Mouse (Mus musculus): ENCODE measurements around the gene Gpt2. TPM values are rescaled to one million over a fixed set of nuclear protein-coding genes. Genes with fewer than 3 reads are reported as not detected.

Gene Gpt2
- total RNA-seq, 2 experiments from 2014 or later, result 62.7 to 70.0 TPM

GRCm38 (mm10) chr8:85488631-85489030 lies 3.7 kb upstream of the Gpt2 start:
- DNase-seq (ENCODE audit: extremely low spot score in 1 of 2, low spot score in 2 of 2), result no peak
- TF ChIP-seq CTCF (IDR thresholded peaks at IDR 0.05), result no peak
- Histone ChIP-seq H3K4me3 (no peak overlapping the region), H3K27ac (no peak overlapping the region)
- intact Hi-C loops (cut with DNase I), result no loop called here

DNA sequence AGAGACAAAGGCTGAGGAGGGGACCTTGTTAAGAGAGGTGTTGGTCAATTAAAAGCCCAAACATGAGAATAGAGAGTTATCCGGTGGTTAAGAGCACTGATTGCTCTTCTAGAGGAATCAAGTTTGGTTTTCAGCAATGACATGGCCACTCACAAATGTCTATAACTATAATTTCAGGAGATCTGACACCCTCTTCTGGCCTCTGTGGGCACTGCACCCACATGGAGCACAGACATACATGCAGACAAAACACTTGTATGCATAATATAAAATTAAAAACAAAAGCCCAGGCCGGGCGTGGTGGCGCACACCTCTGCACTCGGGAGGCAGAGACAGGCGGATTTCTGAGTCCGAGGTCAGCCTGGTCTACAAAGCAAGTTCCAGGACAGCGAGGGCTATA lies 2.8 kb upstream of the Gpt2 start:
- no peak for DNase-seq (ENCODE audit: extremely low spot score in 1 of 2, low spot score in 2 of 2)
- TF ChIP-seq CTCF (IDR thresholded peaks at IDR 0.05), result no peak; the same call in none of the 2 replicates
- Histone ChIP-seq H3K4me3 (no peak overlapping the region), H3K27ac (no peak overlapping the region)
- intact Hi-C loops (cut with DNase I), result no loop called here

GRCm38 (mm10) chr8:85492940-85493931 lies 860 bp downstream of the Gpt2 start:
- TF ChIP-seq CTCF (IDR thresholded peaks at IDR 0.05), result no peak
- peak overlapping the region; percentile 58 for H3K4me3 ChIP-seq
- peak; percentile 50 to 51 for DNase-seq (ENCODE audit: extremely low spot score in 1 of 2, low spot score in 2 of 2)
- H3K27ac ChIP-seq, result peak overlapping the region; percentile 96
- intact Hi-C loops (cut with DNase I), result loop anchor here (1.0 kb wide), 1 partner anchor 24 kb away; no protein-coding TSS in a partner anchor

GRCm38 (mm10) chr8:85496125-85496524 lies 3.7 kb downstream of the Gpt2 start:
- TF ChIP-seq CTCF (IDR thresholded peaks at IDR 0.05), result no peak
- H3K4me3 ChIP-seq, result no peak overlapping the region
- intact Hi-C loops (cut with DNase I), result no loop called here
- no peak overlapping the region for H3K27ac ChIP-seq
- no peak for DNase-seq (ENCODE audit: extremely low spot score in 1 of 2, low spot score in 2 of 2)

- no peak for DNase-seq (ENCODE audit: extremely low spot score in 1 of 2, low spot score in 2 of 2)
- no peak overlapping the region for H3K4me3 ChIP-seq
- intact Hi-C loops (cut with DNase I), result no loop called here
- no peak overlapping the region for H3K27ac ChIP-seq
- no peak for TF ChIP-seq CTCF (IDR thresholded peaks at IDR 0.05)
Observed at GRCm38 (mm10) chr8:85496778-85497177, 4.4 kb downstream of the Gpt2 start.

DNA sequence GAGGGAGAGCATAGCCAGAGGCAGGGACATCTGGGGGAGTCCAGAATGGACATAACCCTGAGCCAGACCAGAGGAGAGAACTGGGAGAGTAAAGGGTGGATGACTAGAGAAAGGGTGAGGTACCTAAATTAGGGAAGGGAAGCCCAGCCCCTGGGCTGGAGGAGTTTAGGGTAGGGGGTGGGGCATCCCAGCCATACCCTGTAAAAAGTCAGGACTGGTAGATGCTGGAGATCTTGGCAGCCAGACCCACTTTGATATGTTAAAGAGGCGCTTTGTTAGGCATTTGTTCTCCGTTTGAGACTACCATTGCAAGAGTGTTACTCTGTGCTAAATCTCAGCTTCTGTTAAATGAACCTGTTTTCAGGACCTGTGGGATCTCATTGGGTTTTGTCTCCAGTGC lies 6.2 kb downstream of the Gpt2 start:
- no peak for DNase-seq (ENCODE audit: extremely low spot score in 1 of 2, low spot score in 2 of 2)
- intact Hi-C loops (cut with DNase I), result no loop called here
- Histone ChIP-seq H3K27ac (no peak overlapping the region), H3K4me3 (no peak overlapping the region)
- TF ChIP-seq CTCF (IDR thresholded peaks at IDR 0.05), result no peak

GRCm38 (mm10) chr8:85500460-85500859 lies 8.1 kb downstream of the Gpt2 start:
- H3K27ac ChIP-seq, result no peak overlapping the region
- no peak for TF ChIP-seq CTCF (IDR thresholded peaks at IDR 0.05)
- H3K4me3 ChIP-seq, result no peak overlapping the region
- DNase-seq (ENCODE audit: extremely low spot score in 1 of 2, low spot score in 2 of 2), result no peak
- intact Hi-C loops (cut with DNase I), result no loop called here

GRCm38 (mm10) chr8:85500955-85501685 lies 8.7 kb downstream of the Gpt2 start:
- Histone ChIP-seq H3K4me3 (no peak overlapping the region), H3K27ac (no peak overlapping the region)
- TF ChIP-seq CTCF (IDR thresholded peaks at IDR 0.05), result no peak
- peak in 1 of 2 experiments; percentile 37 for DNase-seq (ENCODE audit: extremely low spot score in 1 of 2, low spot score in 2 of 2)
- intact Hi-C loops (cut with DNase I), result no loop called here

DNA sequence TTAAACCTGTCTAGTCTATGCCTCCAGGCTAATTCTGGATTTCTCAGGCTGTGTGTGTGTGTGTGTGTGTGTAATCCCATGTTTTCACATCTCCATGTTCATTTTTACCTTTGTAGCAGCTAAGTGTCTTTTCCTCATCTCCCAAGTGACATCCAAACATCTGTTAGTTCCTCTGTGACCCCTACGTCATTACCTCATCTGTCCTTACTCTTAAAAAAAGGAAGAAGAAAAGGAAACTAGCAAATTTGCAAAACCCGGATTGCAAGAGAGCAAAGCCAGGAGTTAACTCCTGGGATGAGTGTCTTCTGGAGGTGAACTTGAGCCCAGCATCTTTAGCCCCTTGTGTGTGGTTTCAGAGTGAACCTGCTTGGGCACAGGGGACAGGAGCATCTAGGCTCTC lies 10.0 kb downstream of the Gpt2 start:
- TF ChIP-seq CTCF (IDR thresholded peaks at IDR 0.05), result no peak
- intact Hi-C loops (cut with DNase I), result no loop called here
- H3K4me3 ChIP-seq, result no peak overlapping the region
- no peak for DNase-seq (ENCODE audit: extremely low spot score in 1 of 2, low spot score in 2 of 2)
- H3K27ac ChIP-seq, result no peak overlapping the region

DNA sequence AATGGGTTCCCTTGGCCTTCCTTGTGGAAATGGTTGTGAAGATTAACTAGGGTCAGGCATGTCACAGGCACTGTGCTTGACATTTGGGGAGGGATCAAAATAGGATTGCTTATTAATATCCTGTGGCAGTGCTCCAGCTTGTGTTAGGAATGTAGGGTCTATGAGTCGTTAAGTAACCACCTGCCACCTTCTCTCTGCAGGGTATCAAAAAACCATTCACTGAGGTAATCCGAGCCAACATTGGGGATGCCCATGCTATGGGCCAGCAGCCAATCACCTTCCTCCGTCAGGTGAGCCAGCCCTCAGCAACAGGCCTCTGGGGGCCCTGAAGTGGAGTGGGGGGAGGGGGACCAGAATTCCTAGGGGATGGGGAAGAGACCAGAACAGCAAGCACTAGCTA lies 10.7 kb downstream of the Gpt2 start:
- no peak overlapping the region for H3K4me3 ChIP-seq
- DNase-seq (ENCODE audit: extremely low spot score in 1 of 2, low spot score in 2 of 2), result no peak
- H3K27ac ChIP-seq, result no peak overlapping the region
- intact Hi-C loops (cut with DNase I), result no loop called here
- no peak for TF ChIP-seq CTCF (IDR thresholded peaks at IDR 0.05)

DNA sequence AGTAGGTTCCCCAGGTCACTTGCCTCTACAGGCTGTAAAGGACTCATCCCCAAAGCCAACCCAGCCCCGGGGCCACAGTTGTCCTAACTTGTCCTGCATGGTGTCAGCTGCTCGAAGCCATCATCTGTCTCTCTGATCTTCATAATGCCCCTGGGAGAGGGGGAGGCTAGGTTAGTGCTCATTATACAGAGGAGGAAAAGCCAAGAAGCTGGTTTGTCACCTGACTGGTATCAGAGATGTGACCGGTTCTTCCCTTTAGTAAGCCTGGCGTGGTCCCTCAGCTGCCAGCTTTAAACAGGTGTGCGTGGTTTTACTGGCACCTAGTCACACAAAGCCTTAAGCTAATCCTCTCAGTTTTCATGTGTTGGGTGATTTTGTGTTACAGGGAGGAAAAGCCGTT lies 12.3 kb downstream of the Gpt2 start:
- TF ChIP-seq CTCF (IDR thresholded peaks at IDR 0.05), result no peak
- Histone ChIP-seq H3K4me3 (no peak overlapping the region), H3K27ac (no peak overlapping the region)
- intact Hi-C loops (cut with DNase I), result no loop called here
- no peak for DNase-seq (ENCODE audit: extremely low spot score in 1 of 2, low spot score in 2 of 2)

DNA sequence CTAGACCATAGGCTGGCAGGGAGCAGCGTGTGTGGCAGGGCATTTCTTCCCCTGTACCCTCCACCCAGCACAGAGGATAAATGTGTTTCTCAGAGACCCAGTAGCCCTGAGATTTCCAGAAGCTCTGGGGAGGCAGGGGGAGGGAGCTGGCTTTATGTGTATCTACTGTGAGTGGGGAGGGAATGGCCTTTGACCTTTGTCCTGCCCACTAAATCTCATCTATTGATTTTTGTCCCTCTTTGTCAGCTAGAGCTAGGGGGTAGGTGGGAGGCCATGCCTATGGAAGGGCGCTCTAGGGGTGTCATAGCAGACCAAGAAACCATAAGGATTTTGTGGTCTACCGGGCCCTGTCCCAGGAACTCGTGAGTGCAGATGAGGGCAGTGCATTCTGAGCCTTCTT lies 14.2 kb downstream of the Gpt2 start:
- Histone ChIP-seq H3K27ac (no peak overlapping the region), H3K4me3 (no peak overlapping the region)
- no peak for TF ChIP-seq CTCF (IDR thresholded peaks at IDR 0.05)
- DNase-seq (ENCODE audit: extremely low spot score in 1 of 2, low spot score in 2 of 2), result no peak
- intact Hi-C loops (cut with DNase I), result no loop called here

Data from left cerebral cortex, adult 2 months (tissue).